Mouse (Mus musculus): ENCODE data around the gene Gpr150. TPM values are rescaled to one million over a fixed set of nuclear protein-coding genes. Genes with fewer than 3 reads are reported as not detected.

Gene Gpr150
- total RNA-seq (2021), result 0.15 TPM in 1 of 2 replicates, not detected in the other
- long read RNA-seq, result 0 reads

- DNase-seq, result no peak
These were observed at the start of gene Gpr150 for GRCm38 (mm10) chr13:76056896-76057266. TSS of gene Gpr150 (minus strand) at chr13:76056996.

GRCm38 (mm10) chr13:76101989-76102388 lies 45.2 kb upstream of the Gpr150 start:
- DNase-seq, result no peak

DNA sequence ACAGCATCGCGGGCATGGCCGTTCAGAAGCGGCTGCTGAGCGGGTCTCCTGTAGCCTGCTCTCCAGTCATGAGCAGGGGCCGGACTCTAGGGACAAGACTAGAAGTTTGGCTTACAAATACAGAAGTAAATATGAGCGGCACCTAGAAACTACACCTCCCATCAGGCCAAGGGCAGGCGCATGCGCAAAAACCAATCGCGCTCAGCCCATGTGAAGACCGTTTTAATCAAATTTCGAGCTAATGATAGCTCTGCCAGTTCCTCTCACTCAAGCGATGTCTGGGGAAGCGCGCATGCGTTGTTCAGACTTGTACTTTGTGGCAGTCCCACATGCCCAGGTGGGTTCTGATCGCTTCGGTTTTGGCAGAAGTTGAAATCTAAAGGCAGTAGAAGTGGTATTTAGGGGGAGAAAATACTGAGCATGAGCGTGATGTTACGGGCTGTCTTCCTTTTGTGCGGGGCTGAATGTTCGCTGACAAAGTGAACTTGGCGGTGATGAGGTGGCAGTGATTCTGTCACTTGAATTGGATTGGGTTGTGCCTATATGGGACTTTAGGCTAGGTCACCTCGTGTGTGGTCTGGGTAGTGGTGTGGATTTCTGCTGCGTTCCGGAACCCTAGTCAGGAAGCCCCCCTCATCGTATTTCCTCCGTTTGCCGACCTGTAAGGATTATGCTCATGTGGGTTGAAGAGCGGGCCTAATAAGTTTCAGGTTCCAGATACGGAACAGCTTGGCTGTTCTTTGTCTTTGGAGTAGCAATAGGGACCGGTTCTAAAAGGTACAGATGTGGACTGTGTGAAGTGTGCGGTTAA lies 41.9 kb upstream of the Gpr150 start, which contains the start of the genes Arsk and Ttc37:
Arsk (minus strand) TSS at position 168 of the 811 bp plus-strand sequence.
Ttc37 (plus strand) TSS at position 242 of the 811 bp plus-strand sequence.
- peak; percentile 94 for DNase-seq

GRCm38 (mm10) chr13:76098116-76098492 lies 41.3 kb upstream of the Gpr150 start:
- DNase-seq, result peak; percentile 46

DNA sequence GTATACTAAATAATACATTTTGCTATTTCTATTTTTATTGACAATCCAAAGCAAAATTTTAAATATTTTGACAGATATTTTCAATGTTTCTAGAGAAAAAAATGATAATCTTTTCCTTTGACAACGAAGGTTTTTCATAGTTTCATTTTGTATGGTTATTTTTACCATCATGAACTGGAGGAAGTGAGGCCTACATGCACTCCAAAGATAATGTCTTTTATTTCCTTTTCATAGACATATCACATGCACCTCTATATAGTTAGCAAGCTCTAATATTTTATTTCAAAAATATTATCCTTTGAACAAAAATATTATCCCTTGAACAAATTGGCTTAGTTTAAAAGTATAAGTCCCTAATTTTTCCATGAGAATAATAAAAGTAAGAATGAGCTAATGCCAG lies 17.5 kb upstream of the Gpr150 start:
- no peak for DNase-seq

GRCm38 (mm10) chr13:76064363-76064945 lies 7.7 kb upstream of the Gpr150 start:
- DNase-seq, result no peak

DNA sequence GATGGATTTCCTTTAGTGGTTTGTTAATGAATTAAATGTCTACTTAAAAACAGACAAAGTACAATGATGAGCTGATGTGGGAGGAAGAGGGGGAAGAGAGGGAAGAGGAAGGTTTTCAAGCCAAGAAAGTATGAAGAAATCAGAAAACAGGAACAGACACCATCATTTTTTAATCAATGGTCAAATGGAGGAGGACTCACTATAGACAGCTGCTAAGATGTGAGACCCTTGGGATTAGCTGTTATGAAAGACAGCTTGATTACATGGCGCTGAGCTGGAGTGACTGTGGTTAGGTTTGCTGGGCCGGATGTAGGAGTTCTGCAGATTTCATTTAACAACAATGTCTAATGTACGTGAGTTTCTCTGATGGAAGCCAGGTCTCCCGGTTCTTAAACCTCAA lies 6.8 kb upstream of the Gpr150 start:
- no peak for DNase-seq

DNA sequence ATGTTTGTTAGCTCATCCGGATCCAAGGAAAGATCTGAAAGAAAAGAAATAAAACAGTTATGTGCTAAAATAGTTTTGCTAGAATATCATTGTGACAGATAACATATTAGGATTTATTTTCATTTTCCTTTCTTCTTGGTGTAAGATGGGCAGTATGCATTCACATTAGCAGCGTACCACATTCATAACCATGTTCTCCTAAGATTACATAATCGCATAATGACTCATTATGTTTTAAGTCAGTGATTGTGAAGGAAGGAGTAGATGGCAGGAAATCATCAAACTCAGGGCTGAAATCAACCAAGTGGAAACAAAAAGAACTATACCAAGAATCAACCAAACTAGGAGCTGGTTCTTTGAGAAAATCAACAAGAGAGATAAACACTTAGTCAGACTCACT lies 5.8 kb upstream of the Gpr150 start:
- no peak for DNase-seq

- DNase-seq, result no peak
These were observed 5.3 kb upstream of the Gpr150 start for GRCm38 (mm10) chr13:76062126-76062525.

GRCm38 (mm10) chr13:76059591-76059990 lies 2.8 kb upstream of the Gpr150 start:
- DNase-seq, result no peak

- DNase-seq, result no peak
These were observed 672 bp upstream of the Gpr150 start for GRCm38 (mm10) chr13:76057267-76058069.

DNA sequence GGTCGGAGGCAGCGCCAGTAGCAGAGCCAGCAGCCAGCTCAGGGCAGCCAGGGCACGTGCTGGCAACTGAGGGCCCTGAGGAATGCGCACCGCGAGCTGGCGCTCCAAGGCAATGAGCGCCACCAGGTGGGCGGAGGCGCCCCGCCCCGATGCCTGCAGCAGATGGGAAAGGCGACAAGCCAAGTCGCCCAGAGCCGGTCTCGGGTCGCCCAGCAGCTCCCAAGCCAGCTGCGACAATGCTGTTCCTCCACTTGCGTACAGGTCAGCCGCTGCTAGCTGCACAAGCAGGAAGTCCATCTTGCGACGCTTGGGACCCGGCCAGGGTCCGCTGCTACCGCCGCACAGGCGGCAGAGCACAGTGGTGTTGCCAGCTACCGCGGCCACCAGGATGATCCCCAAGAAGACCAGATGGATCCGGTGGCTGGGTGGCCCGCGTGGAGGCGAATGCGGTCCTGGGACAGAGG lies 503 bp downstream of the Gpr150 start:
- DNase-seq, result peak; percentile 65

- peak; percentile 24 for DNase-seq
These were observed 1.2 kb downstream of the Gpr150 start for GRCm38 (mm10) chr13:76055391-76056232.

GRCm38 (mm10) chr13:76044971-76045370 lies 11.8 kb downstream of the Gpr150 start:
- DNase-seq, result no peak

GRCm38 (mm10) chr13:76042455-76042854 lies 14.3 kb downstream of the Gpr150 start:
- no peak for DNase-seq

- DNase-seq, result no peak
These were observed 32.2 kb downstream of the Gpr150 start for GRCm38 (mm10) chr13:76024588-76024987.

GRCm38 (mm10) chr13:76021782-76022181 lies 35.0 kb downstream of the Gpr150 start:
- no peak for DNase-seq

GRCm38 (mm10) chr13:76018844-76019400 lies 37.9 kb downstream of the Gpr150 start:
- no peak for DNase-seq

- DNase-seq, result peak; percentile 98
These were observed 38.6 kb downstream of the Gpr150 start, which contains the start of gene Rfesd for GRCm38 (mm10) chr13:76017974-76018843. TSS of gene Rfesd (minus strand) at chr13:76018719.

GRCm38 (mm10) chr13:76017465-76017864 lies 39.3 kb downstream of the Gpr150 start:
- DNase-seq, result no peak

All from adrenal gland, postnatal 25 days (tissue).